Mouse (Mus musculus) olfactory bulb, adult 2 months (tissue): ENCODE measurements around the gene Gsn.

Experiments
- CTCF ChIP-seq: fragments of 200-500 bp; IDR thresholded peaks from 2 replicates; pipeline ENCODE4 v1.5.1; 2012; ENCODE audit warnings: low read depth, mild to moderate bottlenecking, low read length, moderate library complexity; ENCODE audit not compliant: insufficient read depth
- POLR2A ChIP-seq: fragments of 200-500 bp; IDR thresholded peaks from 2 replicates; pipeline ENCODE4 v1.6.1; 2012; ENCODE audit warnings: mild to moderate bottlenecking, low read depth, low read length, moderate library complexity; ENCODE audit not compliant: insufficient read depth

GRCm38 (mm10) chr2:35322404-35323164 lies 66.4 kb downstream of the Gsn start:
- TF ChIP-seq CTCF (no peak), POLR2A (no peak)
